29 mouse cellular contexts compared by ENCODE assay signal in genomic region chr13:43575431-43575830, GRCm38 (mm10). TPM values are rescaled to one million over a fixed set of nuclear protein-coding genes. Genes with fewer than 3 reads are reported as not detected.
DNase-seq lines count a peak whose midpoint lies in the region.
"Had no signal": no experiment of that assay in that cellular context is flagged by ENCODE, and none has a peak within 500 bp of the region (broad histone marks: within the 10 kb centered on the region; RNA-seq: fewer than 3 reads in every experiment).

No protein-coding gene starts in this region.

- no peak overlapping the region for H3K4me3 ChIP-seq in hindbrain, embryonic 10.5 days
- H3K4me3 ChIP-seq: forebrain, embryonic 13.5 days; heart, embryonic 15.5 days; hindbrain, embryonic 13.5 days; lung, embryonic 15.5 days; midbrain, embryonic 10.5 days; myocyte; neural tube, embryonic 12.5 days had no signal

- intact Hi-C loops in left cerebral cortex, postnatal 4 days (cut with DNase I) = loop anchor here (10.0 kb wide), 1 partner anchor 269 kb away; no protein-coding TSS in a partner anchor
- intact Hi-C loops in left cerebral cortex, postnatal 36 days (cut with DNase I) = loop anchor here (5.0 kb wide), 1 partner anchor 162 kb away; no protein-coding TSS in a partner anchor

- H3K27ac ChIP-seq in hindbrain, embryonic 10.5 days = no peak overlapping the region
- H3K27ac ChIP-seq: forebrain, embryonic 13.5 days; heart, embryonic 15.5 days; hindbrain, embryonic 13.5 days; kidney, postnatal 0 days; lung, embryonic 15.5 days; midbrain, embryonic 10.5 days; neural tube, embryonic 12.5 days; stomach, postnatal 0 days had no signal

- WGBS in hindbrain, embryonic 10.5 days = 94% methylated on average over 5 of the region's 5 CpGs

- DNase-seq in left cerebral cortex, postnatal 4 days = peak; percentile 29
- DNase-seq in left cerebral cortex, postnatal 36 days (ENCODE audit: low spot score in 2 of 2) = no peak
- DNase-seq in cerebellum, adult 18-20 months = peak; percentile 83 to 84
- peak; percentile 84 to 86 for DNase-seq in cerebellum, postnatal 10 days
- no peak for DNase-seq in gastrocnemius, adult 18-20 months (ENCODE audit: low spot score)
- DNase-seq in frontal cortex, postnatal 10 days (ENCODE audit: low spot score in 2 of 2) = no peak
- no peak for DNase-seq in hindbrain, embryonic 10.5 days (ENCODE audit: low spot score)
- DNase-seq: adrenal gland, postnatal 25 days; heart, postnatal 36 days; kidney, adult 8-10 months; kidney, postnatal 4 days; layer of hippocampus, postnatal 36 days; liver; right cerebral cortex, adult 18-20 months; spleen, adult 18-20 months; thymus, adult 18-20 months; thymus, postnatal 36 days had no signal

- peaks cover 8% of the 10 kb centered on the region for H3K9me3 ChIP-seq in hindbrain, embryonic 10.5 days
- H3K9me3 ChIP-seq: hindbrain, embryonic 13.5 days; lung, embryonic 15.5 days had no signal

- H3K36me3 ChIP-seq in hindbrain, embryonic 10.5 days = no peaks in the 10 kb centered on the region
- H3K36me3 ChIP-seq: heart, embryonic 15.5 days; hindbrain, embryonic 13.5 days; lung, embryonic 15.5 days; midbrain, embryonic 10.5 days; neural tube, embryonic 12.5 days had no signal

- H3K4me1 ChIP-seq in hindbrain, embryonic 10.5 days (replicated peaks) = peaks cover 3% of the 10 kb centered on the region; the same call in 1 of the 2 replicates
- H3K4me1 ChIP-seq: forebrain, embryonic 13.5 days; heart, embryonic 15.5 days; hindbrain, embryonic 13.5 days; midbrain, embryonic 10.5 days; neural tube, embryonic 12.5 days had no signal

- no peaks in the 10 kb centered on the region for H3K27me3 ChIP-seq in hindbrain, embryonic 10.5 days (ENCODE audit: insufficient read depth, poor library complexity, severe bottlenecking)
- H3K27me3 ChIP-seq: forebrain, embryonic 13.5 days; heart, embryonic 15.5 days; hindbrain, embryonic 13.5 days; lung, embryonic 15.5 days; neural tube, embryonic 12.5 days had no signal

RNA-seq across cellular contexts. Expression of gene Mcur1, which starts 15.4 kb away (rescaled TPM):
- total RNA-seq in left cerebral cortex, postnatal 4 days (2021) = 1 to 10 TPM; 7.0 to 7.9 TPM
- 10 to 100 TPM; 14.9 to 18.5 TPM for total RNA-seq in left cerebral cortex, postnatal 36 days (2021)
- 10 to 100 TPM; 30.3 to 31.7 TPM for total RNA-seq in gastrocnemius, adult 18-20 months (2021)
- 7.3 and 8.9 TPM in 2 replicates for polyA plus RNA-seq in hindbrain, embryonic 10.5 days (2016; fragmentation: Nextera tagmentation; extraction: Ambion mirVana)

RNA-seq across cellular contexts. Expression of gene Rnf182, which starts 40.1 kb away (rescaled TPM):
- 10 to 100 TPM; 20.1 to 20.8 TPM for total RNA-seq in left cerebral cortex, postnatal 4 days (2021)
- 1 to 10 TPM; 7.1 to 8.4 TPM for total RNA-seq in left cerebral cortex, postnatal 36 days (2021)
- total RNA-seq in gastrocnemius, adult 18-20 months (2021) = not detected
- 4.6 and 6.6 TPM in 2 replicates for polyA plus RNA-seq in hindbrain, embryonic 10.5 days (2016; fragmentation: Nextera tagmentation; extraction: Ambion mirVana)
- total RNA-seq: megakaryocyte progenitor cell, adult 5-6 weeks had no signal
- polyA plus RNA-seq: CD4-positive, CD25-positive, alpha-beta regulatory T cell, adult 4 months; liver, embryonic 16.5 days; myocyte had no signal

Comparison
In these comparisons a context has a peak if more than half of its experiments do, and no peak if none do; other contexts are left out.
1. DNase-seq: peak in left cerebral cortex, postnatal 4 days (single experiment), cerebellum, adult 18-20 months (2 of 2) and cerebellum, postnatal 10 days (2 of 2); none in left cerebral cortex, postnatal 36 days (0 of 2), gastrocnemius, adult 18-20 months (single experiment), frontal cortex, postnatal 10 days (0 of 2) and hindbrain, embryonic 10.5 days (single experiment).
2. RNA of gene Rnf182, which starts 40.1 kb away (total RNA-seq): 20.1 to 20.8 TPM in left cerebral cortex, postnatal 4 days and 7.1 to 8.4 TPM in left cerebral cortex, postnatal 36 days; not detected in gastrocnemius, adult 18-20 months; every median in the first group is over 4 times any median in the second.